Mouse (Mus musculus) spleen, postnatal 10 days (tissue): ENCODE measurements around the gene Lims1.

ENCODE experiments used
- DNase-seq, 2 experiments: peaks; one replicate each; pipeline ENCODE4 v3.0.0; 2021 to 2022; ENCODE audit warnings: low spot score in 2 of 2

The Lims1 gene

DNA sequence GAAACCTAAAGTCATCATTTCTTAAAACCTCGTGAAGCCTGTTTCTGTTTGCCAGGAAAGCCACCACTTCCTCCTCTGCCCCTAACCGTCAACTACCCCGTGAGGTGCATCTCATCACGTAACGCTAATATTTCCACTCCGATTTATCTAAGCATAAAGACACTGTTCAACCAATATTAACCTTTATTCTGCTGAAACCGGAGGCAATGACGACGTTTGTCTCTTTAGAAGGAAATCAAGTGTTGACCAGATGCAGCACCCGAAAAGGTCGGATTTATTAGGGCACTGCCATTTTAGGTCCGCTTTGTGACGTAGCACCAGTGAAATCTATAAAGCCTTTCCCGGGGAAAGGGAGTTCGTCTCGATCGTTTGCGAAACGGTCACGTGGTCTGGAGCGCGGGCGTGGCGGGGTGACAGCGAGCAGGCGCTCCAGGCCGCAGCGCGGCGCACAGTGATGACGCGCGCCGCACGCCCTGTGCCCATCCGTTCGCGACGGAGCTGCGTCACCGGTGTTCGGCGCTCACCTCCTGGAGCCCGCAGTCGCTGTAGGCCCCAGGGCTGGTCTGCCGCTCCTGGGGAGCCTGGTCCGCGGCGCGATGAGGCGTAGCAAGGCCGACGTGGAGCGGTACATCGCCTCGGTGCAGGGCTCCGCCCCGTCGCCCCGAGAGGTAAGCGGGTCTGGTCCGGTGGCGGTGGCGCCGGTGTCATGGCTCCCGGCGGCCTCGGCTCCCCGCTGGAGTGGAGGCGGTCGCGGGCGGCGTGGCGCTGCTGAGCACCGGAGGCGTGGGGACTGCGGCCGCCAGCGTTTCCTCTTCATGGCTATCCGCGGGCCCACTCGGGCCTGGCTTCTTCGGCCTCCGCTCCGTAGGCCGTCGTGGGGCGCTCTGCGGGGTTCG lies 123.4 kb downstream of the Lims1 start, which contains the start of gene Ranbp2:
TSS of gene Ranbp2 (plus strand) at position 537 of the 896 bp plus-strand sequence.
- peak; percentile 97 to 99 for DNase-seq

- peak in 1 of 2 experiments; percentile 67 for DNase-seq
These were observed 124.1 kb downstream of the Lims1 start for GRCm38 (mm10) chr10:58447280-58447781.

- DNase-seq: no peak
These were observed 128.3 kb downstream of the Lims1 start for GRCm38 (mm10) chr10:58451575-58451974.

DNA sequence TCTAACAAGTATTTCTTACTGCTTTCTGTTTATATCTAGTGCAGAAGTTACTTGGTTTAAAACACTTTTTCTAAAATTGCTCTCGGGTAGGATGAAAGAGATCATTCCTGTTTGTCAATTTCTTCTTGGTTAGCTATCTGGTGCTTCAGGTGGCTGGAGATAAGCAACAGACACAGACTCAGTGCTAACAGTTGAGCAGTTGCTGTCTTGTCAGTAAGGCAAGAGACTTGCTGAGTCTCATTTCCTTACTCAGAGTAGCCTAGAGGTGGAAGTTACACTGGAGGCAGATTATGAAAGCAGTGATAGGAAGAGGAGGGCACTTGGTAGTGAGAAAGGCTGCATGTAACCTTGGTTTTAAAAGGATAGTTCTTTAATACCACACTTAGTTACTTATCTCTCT lies 128.9 kb downstream of the Lims1 start:
- no peak for DNase-seq

- no peak for DNase-seq
These were observed 136.6 kb downstream of the Lims1 start for GRCm38 (mm10) chr10:58459896-58460295.
